Mouse (Mus musculus): ENCODE data around the gene Fam20b.

The Fam20b gene

GRCm38 (mm10) chr1:156639455-156639854, 79.4 kb downstream of the Fam20b start:
- in situ Hi-C loops (cut with MboI): loop anchor here (10.0 kb wide), 1 partner anchor 225 kb away; no protein-coding TSS in a partner anchor

GRCm38 (mm10) chr1:156635148-156635547, 83.7 kb downstream of the Fam20b start:
- in situ Hi-C loops (cut with MboI): loop anchor here (10.0 kb wide), 1 partner anchor 220 kb away; no protein-coding TSS in a partner anchor

DNA sequence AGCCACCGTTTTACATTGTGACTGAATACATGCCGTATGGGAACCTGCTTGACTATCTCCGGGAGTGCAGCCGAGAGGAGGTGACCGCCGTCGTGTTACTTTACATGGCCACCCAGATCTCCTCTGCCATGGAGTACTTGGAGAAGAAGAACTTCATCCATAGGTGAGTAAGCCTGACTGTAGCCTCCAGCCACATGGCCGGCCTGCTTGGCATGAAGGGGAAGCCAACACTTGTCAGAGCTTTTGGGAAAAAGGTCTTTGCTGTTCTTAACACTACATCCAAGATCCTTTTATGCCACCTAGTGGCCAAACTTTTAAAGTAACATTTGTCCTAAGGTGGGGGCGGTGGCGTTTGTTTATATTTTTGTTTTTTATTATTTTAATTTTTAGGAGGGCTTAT, 85.8 kb downstream of the Fam20b start:
- in situ Hi-C loops (cut with MboI): loop anchor here (10.0 kb wide), 1 partner anchor 218 kb away; no protein-coding TSS in a partner anchor

- in situ Hi-C loops (cut with MboI): loop anchor here (10.0 kb wide), 1 partner anchor 216 kb away; no protein-coding TSS in a partner anchor
These were observed 87.9 kb downstream of the Fam20b start for GRCm38 (mm10) chr1:156630965-156631364.

DNA sequence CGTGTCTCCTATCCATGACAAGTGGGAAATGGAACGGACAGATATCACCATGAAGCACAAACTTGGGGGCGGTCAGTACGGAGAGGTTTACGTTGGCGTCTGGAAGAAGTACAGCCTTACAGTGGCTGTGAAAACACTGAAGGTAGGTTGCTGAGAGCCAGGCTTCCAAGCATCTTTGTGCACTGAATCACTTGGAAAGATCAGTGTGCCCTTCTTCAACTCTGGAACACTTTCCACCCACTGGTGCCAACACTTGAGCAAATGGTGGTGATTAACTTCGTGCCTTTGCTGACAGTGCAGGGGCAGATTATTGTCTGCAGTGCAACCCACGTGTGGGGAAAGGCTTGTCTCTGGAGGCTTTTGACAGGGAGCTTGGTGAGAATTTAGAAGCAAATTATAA, 88.9 kb downstream of the Fam20b start:
- in situ Hi-C loops (cut with MboI): loop anchor here (10.0 kb wide), 1 partner anchor 215 kb away; no protein-coding TSS in a partner anchor

Measured in mature B cell (primary cell).